Mouse (Mus musculus) right cerebral cortex, postnatal 4 days (tissue): ENCODE data around the gene Arsb.

ENCODE experiments used
- DNase-seq: peaks from one replicate; pipeline ENCODE4 v3.0.0-alpha.2; 2022

The Arsb gene

GRCm38 (mm10) chr13:93771588-93772278 is at the start of gene Arsb:
Arsb (plus strand) TSS chr13:93771630.
- peak; percentile 78 for DNase-seq

GRCm38 (mm10) chr13:93721916-93722315 is 49.5 kb upstream of the Arsb start:
- DNase-seq: no peak

GRCm38 (mm10) chr13:93723455-93723854 is 48.0 kb upstream of the Arsb start:
- no peak for DNase-seq

- DNase-seq: peak; percentile 24
Observed at GRCm38 (mm10) chr13:93724206-93724605, 47.2 kb upstream of the Arsb start.

GRCm38 (mm10) chr13:93735131-93735636 is 36.2 kb upstream of the Arsb start:
- no peak for DNase-seq

GRCm38 (mm10) chr13:93744118-93744517 is 27.3 kb upstream of the Arsb start:
- DNase-seq: no peak

GRCm38 (mm10) chr13:93752597-93753400 is 18.6 kb upstream of the Arsb start:
- DNase-seq: no peak

- no peak for DNase-seq
Observed at GRCm38 (mm10) chr13:93755084-93755483, 16.3 kb upstream of the Arsb start.

- no peak for DNase-seq
Observed at GRCm38 (mm10) chr13:93756674-93757073, 14.8 kb upstream of the Arsb start.

GRCm38 (mm10) chr13:93757514-93757913 is 13.9 kb upstream of the Arsb start:
- DNase-seq: no peak

- DNase-seq: no peak
Observed at GRCm38 (mm10) chr13:93758149-93758898, 13.1 kb upstream of the Arsb start.

GRCm38 (mm10) chr13:93761831-93762230 is 9.6 kb upstream of the Arsb start:
- no peak for DNase-seq

- DNase-seq: no peak
Observed at GRCm38 (mm10) chr13:93762879-93763278, 8.6 kb upstream of the Arsb start.

- DNase-seq: no peak
Observed at GRCm38 (mm10) chr13:93764321-93764973, 7.0 kb upstream of the Arsb start.

GRCm38 (mm10) chr13:93771031-93771587 is 321 bp upstream of the Arsb start:
- DNase-seq: no peak

GRCm38 (mm10) chr13:93772279-93772636 is 828 bp downstream of the Arsb start:
- no peak for DNase-seq

GRCm38 (mm10) chr13:93772861-93773260 is 1.4 kb downstream of the Arsb start:
- no peak for DNase-seq

GRCm38 (mm10) chr13:93773704-93774315 is 2.4 kb downstream of the Arsb start:
- DNase-seq: no peak

- DNase-seq: no peak
Observed at GRCm38 (mm10) chr13:93782823-93783222, 11.4 kb downstream of the Arsb start.

- no peak for DNase-seq
Observed at GRCm38 (mm10) chr13:93785329-93785728, 13.9 kb downstream of the Arsb start.

- no peak for DNase-seq
Observed at GRCm38 (mm10) chr13:93786051-93786450, 14.6 kb downstream of the Arsb start.

- peak; percentile 53 for DNase-seq
Observed at GRCm38 (mm10) chr13:93787647-93788046, 16.2 kb downstream of the Arsb start.
